Mouse (Mus musculus): ENCODE results near the gene Unc119. TPM values are rescaled to one million over a fixed set of nuclear protein-coding genes. Genes with fewer than 3 reads are reported as not detected.

Gene Unc119
- polyA plus RNA-seq, 1 experiment from 2014 or later, result 48.1 TPM

GRCm38 (mm10) chr11:78333992-78334391 is 9.3 kb upstream of the Unc119 start:
- Histone ChIP-seq H3K27ac (ENCODE audit: low read depth, low read length) (no peak overlapping the region), H3K4me1 (ENCODE audit: control insufficient read depth, insufficient read depth, low read length) (no peaks in the 10 kb centered on the region; the same call in 1 of the 2 replicates), H3K9me3 (replicated peaks; ENCODE audit: control insufficient read depth, low read length) (no peaks in the 10 kb centered on the region), H3K4me2 (no peak overlapping the region), H3K36me3 (ENCODE audit: control insufficient read depth, insufficient read depth, low read length) (peaks cover 13% of the 10 kb centered on the region), H3K4me3 (ENCODE audit: low read depth, low read length) (no peak overlapping the region), H3K27me3 (ENCODE audit: control insufficient read depth, insufficient read depth, low read length) (no peaks in the 10 kb centered on the region), H3K9ac (ENCODE audit: low read depth, low read length) (no peak overlapping the region)
- no peak for ATAC-seq (replicated peaks; ENCODE audit: insufficient number of reproducible peaks, low FRiP score, low TSS enrichment)
- WGBS (ENCODE audit: insufficient replicate concordance), result 87% methylated on average over 5 of the region's 5 CpGs

- H3K36me3 ChIP-seq (ENCODE audit: control insufficient read depth, insufficient read depth, low read length), result peaks cover 20% of the 10 kb centered on the region
- no peak for ATAC-seq (replicated peaks; ENCODE audit: insufficient number of reproducible peaks, low FRiP score, low TSS enrichment)
- no peak overlapping the region for H3K4me3 ChIP-seq (ENCODE audit: low read depth, low read length)
- no peaks in the 10 kb centered on the region for H3K9me3 ChIP-seq (replicated peaks; ENCODE audit: control insufficient read depth, low read length)
- H3K4me1 ChIP-seq (ENCODE audit: control insufficient read depth, insufficient read depth, low read length), result no peaks in the 10 kb centered on the region; the same call in 1 of the 2 replicates
- H3K9ac ChIP-seq (ENCODE audit: low read depth, low read length), result no peak overlapping the region
- H3K4me2 ChIP-seq, result no peak overlapping the region
- H3K27ac ChIP-seq (ENCODE audit: low read depth, low read length), result no peak overlapping the region
- 89% methylated on average over 8 of the region's 8 CpGs for WGBS (ENCODE audit: insufficient replicate concordance)
- no peaks in the 10 kb centered on the region for H3K27me3 ChIP-seq (ENCODE audit: control insufficient read depth, insufficient read depth, low read length)
Measured at GRCm38 (mm10) chr11:78337040-78337439, 6.2 kb upstream of the Unc119 start.

GRCm38 (mm10) chr11:78341702-78342101 is 1.6 kb upstream of the Unc119 start:
- no peak overlapping the region for H3K4me2 ChIP-seq
- H3K27me3 ChIP-seq (ENCODE audit: control insufficient read depth, insufficient read depth, low read length), result no peaks in the 10 kb centered on the region
- 63% methylated on average over 12 of the region's 12 CpGs for WGBS (ENCODE audit: insufficient replicate concordance)
- H3K4me1 ChIP-seq (ENCODE audit: control insufficient read depth, insufficient read depth, low read length), result peaks cover 24% of the 10 kb centered on the region
- H3K9ac ChIP-seq (ENCODE audit: low read depth, low read length), result no peak overlapping the region
- H3K36me3 ChIP-seq (ENCODE audit: control insufficient read depth, insufficient read depth, low read length), result peaks cover 10% of the 10 kb centered on the region; the same call in 1 of the 2 replicates
- no peak for ATAC-seq (replicated peaks; ENCODE audit: insufficient number of reproducible peaks, low FRiP score, low TSS enrichment)
- no peak overlapping the region for H3K4me3 ChIP-seq (ENCODE audit: low read depth, low read length)
- H3K9me3 ChIP-seq (replicated peaks; ENCODE audit: control insufficient read depth, low read length), result no peaks in the 10 kb centered on the region
- H3K27ac ChIP-seq (ENCODE audit: low read depth, low read length), result no peak overlapping the region

GRCm38 (mm10) chr11:78344328-78344889 is 1.1 kb downstream of the Unc119 start:
- Histone ChIP-seq H3K27ac (ENCODE audit: low read depth, low read length) (peak overlapping the region; percentile 30; the same call in 1 of the 2 replicates), H3K4me3 (ENCODE audit: low read depth, low read length) (peak overlapping the region; percentile 88), H3K9me3 (replicated peaks; ENCODE audit: control insufficient read depth, low read length) (no peaks in the 10 kb centered on the region), H3K36me3 (ENCODE audit: control insufficient read depth, insufficient read depth, low read length) (peaks cover 7% of the 10 kb centered on the region; the same call in 1 of the 2 replicates), H3K9ac (ENCODE audit: low read depth, low read length) (peak overlapping the region; percentile 4; the same call in 1 of the 2 replicates), H3K4me2 (peak overlapping the region; percentile 83), H3K4me1 (ENCODE audit: control insufficient read depth, insufficient read depth, low read length) (peaks cover 27% of the 10 kb centered on the region), H3K27me3 (ENCODE audit: control insufficient read depth, insufficient read depth, low read length) (no peaks in the 10 kb centered on the region)
- ATAC-seq (replicated peaks; ENCODE audit: insufficient number of reproducible peaks, low FRiP score, low TSS enrichment), result no peak
- 46% methylated on average over 6 of the region's 6 CpGs for WGBS (ENCODE audit: insufficient replicate concordance)

- H3K9ac ChIP-seq (ENCODE audit: low read depth, low read length), result peak overlapping the region; percentile 24; the same call in 1 of the 2 replicates
- peak overlapping the region; percentile 1; the same call in 1 of the 2 replicates for H3K4me3 ChIP-seq (ENCODE audit: low read depth, low read length)
- H3K36me3 ChIP-seq (ENCODE audit: control insufficient read depth, insufficient read depth, low read length), result peaks cover 5% of the 10 kb centered on the region; the same call in 1 of the 2 replicates
- H3K27me3 ChIP-seq (ENCODE audit: control insufficient read depth, insufficient read depth, low read length), result no peaks in the 10 kb centered on the region
- H3K9me3 ChIP-seq (replicated peaks; ENCODE audit: control insufficient read depth, low read length), result no peaks in the 10 kb centered on the region
- H3K27ac ChIP-seq (ENCODE audit: low read depth, low read length), result peak overlapping the region; percentile 51
- no peak for ATAC-seq (replicated peaks; ENCODE audit: insufficient number of reproducible peaks, low FRiP score, low TSS enrichment)
- H3K4me2 ChIP-seq, result peak overlapping the region; percentile 83
- H3K4me1 ChIP-seq (ENCODE audit: control insufficient read depth, insufficient read depth, low read length), result peaks cover 34% of the 10 kb centered on the region
- WGBS (ENCODE audit: insufficient replicate concordance), result 32% methylated on average over 8 of the region's 8 CpGs
Measured at GRCm38 (mm10) chr11:78344890-78345715, 1.8 kb downstream of the Unc119 start.

GRCm38 (mm10) chr11:78345801-78346200 is 2.5 kb downstream of the Unc119 start:
- Histone ChIP-seq H3K4me1 (ENCODE audit: control insufficient read depth, insufficient read depth, low read length) (peaks cover 34% of the 10 kb centered on the region), H3K36me3 (ENCODE audit: control insufficient read depth, insufficient read depth, low read length) (peaks cover 4% of the 10 kb centered on the region; the same call in 1 of the 2 replicates), H3K27me3 (ENCODE audit: control insufficient read depth, insufficient read depth, low read length) (no peaks in the 10 kb centered on the region), H3K9me3 (replicated peaks; ENCODE audit: control insufficient read depth, low read length) (no peaks in the 10 kb centered on the region), H3K4me3 (ENCODE audit: low read depth, low read length) (no peak overlapping the region), H3K4me2 (peak overlapping the region; percentile 0; the same call in 1 of the 2 replicates), H3K27ac (ENCODE audit: low read depth, low read length) (peak overlapping the region; percentile 51; the same call in 1 of the 2 replicates), H3K9ac (ENCODE audit: low read depth, low read length) (peak overlapping the region; percentile 24; the same call in 1 of the 2 replicates)
- no peak for ATAC-seq (replicated peaks; ENCODE audit: insufficient number of reproducible peaks, low FRiP score, low TSS enrichment)
- 65% methylated on average over 7 of the region's 7 CpGs for WGBS (ENCODE audit: insufficient replicate concordance)

GRCm38 (mm10) chr11:78346326-78347069 is 3.2 kb downstream of the Unc119 start:
- peaks cover 34% of the 10 kb centered on the region for H3K4me1 ChIP-seq (ENCODE audit: control insufficient read depth, insufficient read depth, low read length)
- H3K36me3 ChIP-seq (ENCODE audit: control insufficient read depth, insufficient read depth, low read length), result peaks cover 4% of the 10 kb centered on the region; the same call in 1 of the 2 replicates
- 84% methylated on average over 6 of the region's 6 CpGs for WGBS (ENCODE audit: insufficient replicate concordance)
- H3K27me3 ChIP-seq (ENCODE audit: control insufficient read depth, insufficient read depth, low read length), result no peaks in the 10 kb centered on the region
- ATAC-seq (replicated peaks; ENCODE audit: insufficient number of reproducible peaks, low FRiP score, low TSS enrichment), result no peak
- no peak overlapping the region for H3K27ac ChIP-seq (ENCODE audit: low read depth, low read length)
- H3K4me2 ChIP-seq, result no peak overlapping the region
- H3K9me3 ChIP-seq (replicated peaks; ENCODE audit: control insufficient read depth, low read length), result no peaks in the 10 kb centered on the region
- H3K4me3 ChIP-seq (ENCODE audit: low read depth, low read length), result no peak overlapping the region
- H3K9ac ChIP-seq (ENCODE audit: low read depth, low read length), result no peak overlapping the region

- 85% methylated on average over 10 of the region's 10 CpGs for WGBS (ENCODE audit: insufficient replicate concordance)
- H3K4me3 ChIP-seq (ENCODE audit: low read depth, low read length), result no peak overlapping the region
- ATAC-seq (replicated peaks; ENCODE audit: insufficient number of reproducible peaks, low FRiP score, low TSS enrichment), result no peak
- no peak overlapping the region for H3K4me2 ChIP-seq
- H3K4me1 ChIP-seq (ENCODE audit: control insufficient read depth, insufficient read depth, low read length), result peaks cover 34% of the 10 kb centered on the region
- peaks cover 4% of the 10 kb centered on the region; the same call in 1 of the 2 replicates for H3K36me3 ChIP-seq (ENCODE audit: control insufficient read depth, insufficient read depth, low read length)
- H3K27ac ChIP-seq (ENCODE audit: low read depth, low read length), result no peak overlapping the region
- no peaks in the 10 kb centered on the region for H3K27me3 ChIP-seq (ENCODE audit: control insufficient read depth, insufficient read depth, low read length)
- no peak overlapping the region for H3K9ac ChIP-seq (ENCODE audit: low read depth, low read length)
- H3K9me3 ChIP-seq (replicated peaks; ENCODE audit: control insufficient read depth, low read length), result no peaks in the 10 kb centered on the region
Measured at GRCm38 (mm10) chr11:78347070-78347754, 3.9 kb downstream of the Unc119 start.
